Mouse (Mus musculus): ENCODE measurements around the gene Celf6.

Gene Celf6

DNA sequence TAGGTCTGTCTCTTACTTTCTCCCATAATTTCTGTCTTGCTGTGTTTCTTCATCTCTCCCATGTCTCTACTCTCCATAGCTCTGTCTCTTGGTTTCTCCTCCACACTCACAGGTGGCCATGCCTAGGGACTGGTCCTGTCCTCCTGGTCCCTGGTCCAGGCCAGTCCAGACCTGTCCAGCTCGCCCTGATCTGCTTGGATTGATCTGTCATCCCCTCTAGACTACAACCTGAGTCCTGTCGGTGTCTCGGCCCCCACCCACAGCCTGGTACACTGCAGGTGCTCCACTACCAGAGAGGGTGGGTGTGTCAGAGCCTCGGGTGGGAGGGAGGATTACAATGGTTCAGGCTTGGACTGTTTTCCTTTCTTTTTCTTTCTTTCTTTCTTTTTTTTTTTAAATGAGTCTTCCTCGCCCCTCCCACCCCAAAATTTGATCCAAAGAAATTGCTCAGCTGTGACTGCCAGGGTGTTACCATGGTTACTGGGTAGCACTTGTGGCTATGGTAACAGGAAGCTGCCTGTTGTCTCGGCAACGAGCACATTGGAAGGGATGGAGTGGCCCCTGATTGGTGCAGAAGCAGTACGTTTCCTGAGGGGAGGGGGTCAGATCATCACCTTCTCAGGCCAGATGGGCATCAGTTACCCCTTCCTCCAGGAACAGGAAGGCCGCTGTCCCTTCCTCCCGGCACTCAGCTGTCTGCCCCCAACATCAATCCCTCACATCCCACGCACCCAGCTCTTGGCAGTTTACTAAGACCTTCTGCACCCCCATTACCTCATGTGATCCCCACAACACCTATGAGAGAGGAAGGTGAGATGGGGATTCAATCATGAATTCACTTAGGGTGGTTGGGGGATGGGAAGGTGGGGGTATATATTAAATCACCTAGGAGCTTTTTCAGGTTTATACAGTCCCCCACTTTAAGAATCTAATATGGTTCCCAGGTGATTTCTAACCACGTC, 11.3 kb downstream of the Celf6 start:
- no peak for DNase-seq

DNA sequence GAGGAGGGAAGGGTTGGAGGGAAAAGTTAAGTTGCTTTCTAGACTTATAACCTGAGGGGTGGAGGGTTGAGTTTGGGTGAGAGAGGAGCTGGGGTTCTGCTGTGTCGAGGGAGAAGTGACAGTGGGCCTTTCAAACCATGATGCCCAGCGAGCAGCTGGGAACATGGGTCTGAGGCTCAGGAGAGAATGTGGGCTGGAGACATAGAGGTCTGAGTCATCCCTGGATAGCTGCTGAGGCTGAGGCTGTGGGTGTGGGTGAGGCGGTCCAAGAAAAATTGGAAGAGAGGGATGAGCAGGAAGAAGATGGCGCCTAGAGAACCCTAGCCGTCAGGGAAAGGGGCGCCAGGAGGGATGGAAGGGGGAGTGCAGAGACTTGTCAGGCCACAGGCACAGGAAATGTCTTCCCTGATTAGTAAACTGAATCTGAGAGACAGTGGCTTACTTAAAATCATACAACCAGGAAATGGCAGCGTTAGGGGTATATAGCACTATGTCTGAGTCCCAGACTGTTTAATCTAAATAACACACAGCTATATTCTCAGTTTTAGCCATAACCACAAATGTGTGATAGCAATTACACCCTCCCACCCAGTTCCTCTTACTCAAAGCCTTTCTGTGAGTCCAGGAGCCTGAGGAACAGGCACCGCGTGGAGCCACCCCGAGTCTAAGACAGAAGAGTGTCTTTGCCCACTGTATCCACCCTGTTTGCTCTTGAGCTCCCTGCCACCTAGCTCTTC, 12.2 kb downstream of the Celf6 start:
- DNase-seq = no peak

DNA sequence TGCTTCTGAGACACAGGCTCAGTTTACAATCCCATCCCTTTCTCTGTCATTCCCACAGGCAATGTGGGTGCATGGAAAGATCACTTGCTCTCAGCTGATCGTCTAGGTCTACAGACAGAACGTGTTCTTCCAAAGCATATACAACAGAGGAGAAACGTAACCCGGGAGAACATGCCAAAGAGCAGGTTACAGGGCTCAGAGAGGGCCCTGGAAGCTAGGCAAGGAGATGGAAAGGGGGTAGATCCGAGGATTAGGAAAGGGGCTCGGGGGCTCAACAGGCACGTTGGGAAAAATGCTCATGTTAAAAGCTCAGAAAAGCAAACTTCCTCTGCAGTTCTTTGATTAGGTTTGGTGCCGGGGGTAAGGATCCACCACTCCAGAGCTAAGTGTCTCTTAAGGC, 23.9 kb downstream of the Celf6 start:
- DNase-seq = no peak

DNA sequence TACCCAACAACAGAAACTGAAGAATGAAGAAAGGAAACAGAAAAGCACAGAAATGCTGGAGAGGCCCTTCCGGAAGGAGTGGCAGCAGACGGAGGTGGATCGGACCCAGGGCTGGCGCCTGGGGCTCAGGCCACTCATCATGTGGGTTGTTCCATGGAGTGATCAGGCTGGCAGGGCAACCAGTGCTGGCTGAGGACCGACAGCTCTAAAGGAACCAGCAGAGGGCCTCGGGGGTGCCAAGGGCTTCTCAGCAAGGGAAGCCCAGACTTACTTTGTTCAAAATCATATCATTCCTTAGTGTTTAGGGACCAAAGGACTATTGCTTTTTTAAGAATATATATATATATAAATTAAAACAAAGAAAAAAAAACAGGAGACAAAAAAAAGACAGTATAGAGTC, 28.2 kb downstream of the Celf6 start:
- DNase-seq = no peak

DNA sequence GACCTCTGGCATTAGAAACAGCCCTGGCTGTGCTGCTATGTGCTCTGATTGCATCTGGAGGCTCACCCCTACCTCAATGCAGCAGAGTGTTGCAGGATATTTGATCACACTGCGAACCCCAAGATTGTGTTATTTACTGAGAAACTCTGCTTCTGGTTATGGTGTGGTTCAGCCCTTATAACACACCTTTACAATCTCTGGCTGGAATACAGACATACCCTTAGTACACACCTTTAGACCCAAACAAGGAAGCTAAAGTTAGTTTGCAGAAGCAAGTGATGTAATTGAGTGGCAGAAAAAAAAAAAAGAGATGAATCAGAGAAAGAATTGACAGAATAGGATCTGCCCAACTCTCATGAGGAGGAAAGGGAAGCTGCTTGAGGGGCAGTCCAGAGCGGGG, 33.2 kb downstream of the Celf6 start:
- DNase-seq = no peak

DNA sequence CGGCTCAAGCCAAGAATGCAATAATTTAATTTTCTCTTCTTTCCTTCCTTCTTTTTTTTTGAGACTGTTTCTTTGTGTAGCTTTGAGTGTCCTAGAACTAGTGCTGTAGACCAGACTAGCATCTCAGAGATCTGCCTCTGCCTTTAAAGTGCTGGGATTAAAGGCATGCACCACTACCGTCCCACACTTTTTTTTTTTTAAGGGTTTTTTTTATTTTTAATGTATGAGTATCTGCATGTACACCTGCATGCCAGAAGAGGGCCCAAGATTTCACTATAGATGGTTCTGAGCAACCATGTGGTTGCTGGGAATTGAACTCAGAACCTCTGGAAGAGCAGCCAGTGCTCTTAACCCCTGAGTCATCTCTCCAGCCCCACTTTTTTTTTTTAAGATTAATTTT, 38.1 kb downstream of the Celf6 start:
- DNase-seq = no peak

DNA sequence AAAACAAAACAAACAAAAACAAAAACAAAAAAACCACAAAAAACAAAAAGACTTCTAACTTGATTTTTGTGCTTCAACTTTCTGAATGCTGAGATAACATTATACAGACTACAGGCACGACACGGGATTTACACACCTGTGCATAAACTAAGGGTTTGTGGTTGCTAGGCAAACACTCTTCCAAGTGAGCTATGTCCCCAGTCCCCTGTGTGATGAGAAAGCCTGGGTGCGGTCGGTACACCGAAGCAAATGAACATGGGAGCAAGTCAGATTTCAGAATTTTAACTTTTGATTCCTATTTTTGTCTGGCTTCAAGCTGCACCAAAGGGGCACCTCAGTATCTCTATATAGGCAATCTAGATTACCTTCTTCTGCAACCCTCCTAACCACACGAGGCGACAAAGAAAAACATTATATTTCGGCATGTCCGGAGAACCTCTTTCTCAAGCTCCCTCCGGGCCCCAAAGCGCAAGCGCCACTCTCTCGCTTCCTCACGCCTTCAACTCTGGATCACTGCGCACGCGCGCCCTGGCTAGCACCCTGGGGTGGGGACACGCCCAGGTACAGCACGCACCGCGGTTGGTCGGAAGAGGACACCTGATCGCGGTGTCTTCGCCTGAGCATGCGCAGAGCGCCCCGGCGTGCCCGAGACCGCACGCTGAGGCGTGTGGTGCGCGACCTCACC, 39.0 kb downstream of the Celf6 start, which contains the start of gene Parp6:
Gene Parp6, plus strand, starts transcription at position 663 of the 685 bp plus-strand sequence.
- peak; percentile 100 for DNase-seq

DNA sequence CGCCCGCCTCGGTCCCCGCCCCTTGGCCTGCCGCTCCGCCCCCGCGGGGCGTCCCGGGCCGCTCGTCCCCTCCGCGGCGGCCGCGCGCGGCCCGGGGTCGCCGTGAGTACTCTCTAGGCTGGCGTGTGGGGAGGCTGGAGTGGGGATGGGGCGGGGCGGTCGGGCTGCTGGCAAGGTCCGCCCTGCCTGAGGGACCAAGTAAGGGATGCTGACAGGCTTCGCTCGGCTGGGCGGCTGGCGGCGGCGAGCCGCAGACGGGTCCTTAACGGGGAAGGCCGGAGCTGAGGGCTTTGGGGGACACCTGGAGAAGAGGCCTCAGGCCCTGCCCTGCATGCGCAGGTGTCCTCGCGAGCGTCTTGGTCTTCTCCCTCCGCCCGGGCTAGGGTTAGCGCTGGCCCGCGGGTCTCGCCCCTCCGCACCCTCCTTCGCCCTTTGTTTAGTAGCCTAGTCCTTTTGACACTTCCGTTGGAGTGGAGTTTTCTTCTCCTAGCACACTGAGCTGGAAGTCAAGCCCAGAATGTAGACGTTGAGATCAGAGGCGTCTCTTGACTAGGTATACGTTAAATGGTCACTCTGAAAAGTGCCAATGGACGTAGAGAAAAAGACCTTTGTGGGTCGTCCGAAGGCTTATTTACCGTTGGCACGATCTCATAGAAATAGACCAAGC, 39.7 kb downstream of the Celf6 start:
- peak in 1 of 2 experiments; percentile 19 for DNase-seq

DNA sequence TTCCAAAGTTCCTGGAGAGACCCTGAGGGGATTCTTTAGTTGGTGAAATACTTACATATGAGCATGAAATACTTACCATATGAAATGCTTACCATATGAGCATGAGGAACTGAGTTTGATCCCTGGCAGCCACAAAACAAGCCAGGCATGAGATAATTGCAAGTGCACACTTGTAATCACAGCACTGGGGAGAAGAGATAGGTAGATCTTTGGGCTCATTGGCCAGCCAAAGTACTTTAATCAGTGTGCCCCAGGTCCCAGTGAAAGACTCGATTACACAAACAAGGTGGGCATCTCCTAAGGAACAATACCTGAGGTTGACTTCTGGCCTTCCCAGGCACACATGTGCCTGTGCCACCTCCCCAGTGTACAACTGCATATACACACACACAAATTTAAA, 60.7 kb downstream of the Celf6 start:
- DNase-seq = no peak

DNA sequence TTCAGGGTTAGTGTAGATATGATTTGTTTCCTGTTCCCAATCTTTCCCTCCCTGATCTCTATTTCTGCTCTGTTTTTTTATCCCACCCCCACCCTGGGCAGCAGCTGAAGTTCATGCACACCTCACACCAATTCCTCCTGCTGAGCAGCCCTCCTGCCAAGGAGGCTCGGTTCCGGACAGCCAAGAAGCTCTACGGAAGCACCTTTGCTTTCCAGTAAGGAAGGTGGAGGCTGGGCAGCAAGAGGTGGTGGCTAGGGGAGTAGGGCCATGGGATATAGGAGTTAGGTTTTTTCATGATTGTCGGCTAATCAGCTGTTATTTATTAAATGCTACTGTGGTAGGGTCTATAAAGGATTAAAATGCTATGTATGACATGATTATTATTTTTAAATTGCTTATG, 62.2 kb downstream of the Celf6 start:
- DNase-seq = no peak

DNA sequence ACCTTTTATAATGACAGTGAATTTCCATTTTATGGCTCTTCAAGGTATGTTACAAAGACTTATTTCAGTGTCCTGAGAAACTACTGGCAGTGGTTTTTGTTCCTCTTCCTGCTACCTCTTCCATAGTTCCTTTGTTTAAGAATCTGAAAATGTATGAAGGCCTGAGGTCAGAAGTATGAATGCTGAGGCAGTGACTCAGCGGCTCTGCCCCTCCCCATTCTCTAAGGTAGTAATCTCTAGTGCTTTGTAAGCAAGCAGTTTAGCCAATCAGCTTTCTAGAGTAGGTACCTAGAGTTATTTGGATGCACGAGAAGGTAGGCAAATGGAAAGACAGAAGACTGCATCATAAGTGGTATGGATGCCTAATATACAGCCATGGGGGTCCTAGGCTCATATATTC, 63.6 kb downstream of the Celf6 start:
- DNase-seq = no peak

DNA sequence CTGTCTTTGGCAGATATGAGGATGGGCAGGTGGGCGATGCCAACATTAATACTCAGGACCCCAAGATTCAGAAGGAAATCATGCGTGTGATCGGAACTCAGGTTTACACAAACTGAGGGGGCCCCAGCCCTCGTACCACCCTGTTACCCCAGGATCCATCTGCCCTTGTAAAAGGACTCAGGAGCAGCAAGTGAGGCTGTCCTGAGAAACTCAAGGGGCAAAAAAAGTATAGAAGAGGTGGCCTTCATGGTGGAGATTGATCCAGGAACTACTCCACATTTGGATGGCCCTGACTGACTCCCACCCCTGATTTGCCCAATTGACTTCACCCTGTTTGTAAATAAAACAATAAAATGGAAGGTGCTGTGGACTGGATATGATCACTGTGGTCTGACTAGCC, 72.2 kb downstream of the Celf6 start:
- DNase-seq = no peak

DNA sequence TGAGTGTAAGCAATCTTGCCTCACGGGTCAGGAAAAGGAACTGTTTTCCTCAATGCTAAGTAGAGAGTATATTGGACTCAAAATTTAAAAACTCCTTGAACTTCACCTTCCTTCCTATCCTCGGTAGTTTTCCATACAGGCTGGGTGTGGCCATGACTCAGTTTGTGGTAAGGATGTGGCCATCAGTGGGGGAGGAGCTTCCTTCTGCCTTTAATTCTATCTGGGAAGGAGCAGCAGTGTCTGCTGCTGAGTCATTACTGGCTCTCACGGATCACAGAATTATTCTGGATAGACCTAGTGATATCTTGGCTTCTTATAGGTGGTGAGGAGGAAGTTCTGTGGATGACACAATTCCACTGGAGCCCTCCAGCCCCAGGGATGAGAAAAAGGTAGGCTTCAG, 75.7 kb downstream of the Celf6 start:
- peak; percentile 37 to 59 for DNase-seq

DNA sequence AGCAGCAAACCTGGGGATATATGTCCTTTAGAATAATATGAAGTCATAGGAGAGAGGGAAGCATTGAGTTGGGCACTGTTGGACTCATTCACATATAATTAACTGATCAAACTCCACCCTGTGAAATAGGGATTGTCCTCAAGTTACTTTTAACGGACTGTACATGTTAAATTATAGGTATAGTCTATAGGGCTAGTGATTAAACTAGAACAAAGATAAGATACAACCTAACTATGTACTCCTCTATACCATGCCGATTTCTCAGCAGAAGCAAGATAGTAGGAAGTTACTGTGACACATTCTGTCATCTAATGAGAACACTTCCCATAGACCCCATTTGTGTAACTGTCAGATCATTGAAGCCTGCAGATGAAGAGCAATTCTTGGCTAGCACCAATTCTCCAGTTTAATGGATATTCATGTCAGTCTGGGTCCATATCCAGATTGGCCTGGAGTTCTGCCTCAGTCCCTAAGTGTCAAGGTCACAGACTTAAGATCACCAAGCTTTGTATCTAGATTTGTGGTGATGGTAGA, 76.8 kb downstream of the Celf6 start:
- no peak for DNase-seq

DNA sequence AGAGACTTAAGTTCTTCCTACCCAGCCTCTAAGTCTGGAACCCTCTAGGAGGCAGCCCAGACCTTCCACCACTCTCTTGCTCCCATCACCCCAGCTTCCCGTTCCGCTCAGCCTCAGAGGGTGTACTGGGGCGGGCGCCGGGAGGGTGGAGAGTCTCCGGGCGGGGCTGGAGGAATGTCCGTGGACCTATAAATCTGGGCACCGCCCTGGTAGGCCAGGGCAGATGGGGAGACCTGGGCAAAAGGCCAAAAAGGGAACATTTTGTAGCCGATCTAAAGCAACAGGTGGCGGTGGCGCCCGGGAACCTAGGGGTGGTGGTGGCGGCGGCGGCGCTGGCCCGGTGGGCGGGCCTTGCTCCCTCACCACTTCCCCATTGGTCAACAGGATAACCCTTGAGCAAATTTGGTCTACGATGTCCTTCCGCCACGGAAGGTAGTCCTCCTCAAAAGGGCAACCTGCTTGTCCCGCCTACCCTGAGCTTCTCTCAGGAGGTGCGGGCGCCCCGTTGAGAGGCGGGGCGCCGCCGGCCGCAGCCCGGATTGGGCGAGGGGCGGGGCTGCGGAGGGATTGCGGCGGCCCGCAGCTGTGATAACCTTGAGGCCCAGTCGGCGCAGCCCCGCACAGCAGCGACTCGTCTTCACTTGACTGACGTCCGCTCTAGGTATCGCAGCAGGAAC, 78.4 kb downstream of the Celf6 start, which contains the start of gene Pkm:
Gene Pkm, plus strand, starts transcription at position 411 of the 677 bp plus-strand sequence.
- peak; percentile 98 to 99 for DNase-seq
